Mouse (Mus musculus) CH12.LX (cell line): ENCODE results near the gene Avpi1.

ENCODE experiments used
- BHLHE40 ChIP-seq: IDR thresholded peaks from 2 replicates; pipeline ENCODE4 v1.6.1; 2011; ENCODE audit warnings: mild to moderate bottlenecking, low read depth, low read length, improper control_type of control experiment
- CTCF ChIP-seq, 2 experiments: IDR thresholded peaks in 1 of 2; conservative IDR thresholded peaks in 1 of 2; 2 replicates each; pipeline ENCODE4 v1.5.1; 2011 to 2012; ENCODE audit warnings: low read depth in 2 of 2, low read length in 2 of 2, improper control_type of control experiment in 1 of 2, inconsistent platforms in 1 of 2, mild to moderate bottlenecking in 1 of 2, moderate library complexity in 1 of 2
- E2F4 ChIP-seq: IDR thresholded peaks from 2 replicates; pipeline ENCODE4 v1.6.1; 2011; ENCODE audit warnings: low read depth, low read length, improper control_type of control experiment; ENCODE audit not compliant: insufficient replicate concordance
- ELF1 ChIP-seq: IDR thresholded peaks from 2 replicates; pipeline ENCODE4 v1.6.1; 2014; ENCODE audit warnings: low read depth, mild to moderate bottlenecking, inconsistent platforms, low read length, improper control_type of control experiment
- EP300 ChIP-seq: IDR thresholded peaks from 2 replicates; pipeline ENCODE4 v1.6.1; 2011; ENCODE audit warnings: low read length, improper control_type of control experiment
- HCFC1 ChIP-seq: IDR thresholded peaks from 2 replicates; pipeline ENCODE4 v1.6.1; 2012; ENCODE audit warnings: low read depth, mild to moderate bottlenecking, inconsistent platforms, low read length, improper control_type of control experiment
- MAFK ChIP-seq: IDR thresholded peaks from 2 replicates; pipeline ENCODE4 v1.6.1; 2011; ENCODE audit warnings: low read length, improper control_type of control experiment; ENCODE audit not compliant: insufficient replicate concordance
- MEF2A ChIP-seq: IDR thresholded peaks from 2 replicates; pipeline ENCODE4 v1.6.1; 2014; ENCODE audit warnings: low read depth, mild to moderate bottlenecking, inconsistent platforms, low read length, improper control_type of control experiment, borderline replicate concordance
- MXI1 ChIP-seq: IDR thresholded peaks from 2 replicates; pipeline ENCODE4 v1.6.1; 2011; ENCODE audit warnings: mild to moderate bottlenecking, low read depth, low read length, improper control_type of control experiment
- POLR2A ChIP-seq: IDR thresholded peaks from 2 replicates; pipeline ENCODE4 v1.6.1; 2011; ENCODE audit warnings: low read depth, mild to moderate bottlenecking, improper control_type of control experiment, low read length
- RCOR1 ChIP-seq: conservative IDR thresholded peaks from 2 replicates; pipeline ENCODE4 v1.6.1; 2012; ENCODE audit warnings: low read depth, mild to moderate bottlenecking, inconsistent platforms, low read length, improper control_type of control experiment
- USF1 ChIP-seq: IDR thresholded peaks from 2 replicates; pipeline ENCODE4 v1.6.1; 2014; ENCODE audit warnings: low read depth, mild to moderate bottlenecking, inconsistent platforms, low read length, improper control_type of control experiment
- USF2 ChIP-seq: conservative IDR thresholded peaks from 2 replicates; pipeline ENCODE4 v1.6.1; 2011; ENCODE audit warnings: low read depth, low read length, improper control_type of control experiment

DNA sequence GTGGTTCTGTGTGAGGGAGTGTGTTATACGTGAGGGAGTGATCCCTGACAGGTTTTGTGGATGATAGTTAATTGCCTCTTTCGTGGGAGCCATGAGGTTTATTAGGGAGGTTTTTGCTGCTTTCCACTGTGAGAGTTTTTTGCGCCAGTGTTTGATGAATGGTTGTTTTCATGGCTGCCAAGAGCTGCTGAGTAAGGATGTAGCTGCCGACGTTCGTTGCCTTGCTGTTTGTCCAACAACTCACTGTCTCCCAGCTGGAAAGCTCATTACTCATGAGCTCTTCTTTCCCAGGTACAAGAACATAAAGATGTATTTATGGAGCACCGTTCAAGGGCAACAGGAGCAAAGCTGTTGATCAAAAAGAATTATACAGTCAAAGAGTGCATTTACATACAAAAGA is 35.3 kb upstream of the Avpi1 start:
- TF ChIP-seq CTCF (conservative IDR thresholded peaks at IDR 0.05 in 1 of 2, IDR thresholded peaks at IDR 0.05 in 1 of 2; ENCODE audit: low read depth in 2 of 2, low read length in 2 of 2) (no peak), POLR2A (no peak), E2F4 (no peak), MXI1 (no peak), MEF2A (no peak; the same call in 1 of the 2 replicates), MAFK (peak; percentile 29; the same call in 1 of the 2 replicates), USF1 (no peak), BHLHE40 (no peak), ELF1 (no peak), RCOR1 (no peak), HCFC1 (no peak), EP300 (no peak), USF2 (no peak)
